Comparison of ENCODE assay signal across 21 mouse cellular contexts in genomic region chr13:45319646-45320045, GRCm38 (mm10).
"Had no signal": no experiment of that assay in that cellular context is flagged by ENCODE, and none has a peak within 500 bp of the region (broad histone marks: within the 10 kb centered on the region; RNA-seq: fewer than 3 reads in every experiment).

No protein-coding gene starts in this region.

- H3K9me3 ChIP-seq: heart, embryonic 13.5 days; heart, embryonic 15.5 days; hindbrain, embryonic 13.5 days; hindbrain, embryonic 15.5 days; kidney, embryonic 15.5 days; limb, embryonic 10.5 days; limb, embryonic 12.5 days; liver, embryonic 13.5 days; liver, embryonic 15.5 days had no signal

- DNase-seq: gastrocnemius, adult 2 months; gastrocnemius, postnatal 10 days; gastrocnemius, postnatal 25 days; heart, adult 2 months; kidney, adult 11 months; kidney, adult 9 months; kidney, postnatal 14 days; layer of hippocampus, adult 9-11 months; layer of hippocampus, postnatal 36 days; liver; liver, embryonic 13.5 days had no signal

- H3K27ac ChIP-seq: gastrocnemius, adult 2 months; heart, adult 2 months; heart, embryonic 13.5 days; heart, embryonic 15.5 days; hindbrain, embryonic 13.5 days; hindbrain, embryonic 15.5 days; hindbrain, postnatal 0 days; kidney, embryonic 15.5 days; kidney, postnatal 0 days; limb, embryonic 10.5 days; limb, embryonic 12.5 days; liver, embryonic 13.5 days; liver, embryonic 15.5 days had no signal

- H3K9ac ChIP-seq: heart, embryonic 13.5 days; heart, embryonic 15.5 days; hindbrain, embryonic 13.5 days; hindbrain, embryonic 15.5 days; kidney, embryonic 15.5 days; limb, embryonic 12.5 days; liver, embryonic 13.5 days; liver, embryonic 15.5 days had no signal

- H3K4me3 ChIP-seq: gastrocnemius, adult 2 months; heart, adult 2 months; heart, embryonic 13.5 days; heart, embryonic 15.5 days; hindbrain, embryonic 13.5 days; hindbrain, embryonic 15.5 days; kidney, embryonic 15.5 days; limb, embryonic 10.5 days; limb, embryonic 12.5 days; liver, embryonic 13.5 days; liver, embryonic 15.5 days had no signal

- H3K27me3 ChIP-seq: heart, embryonic 13.5 days; heart, embryonic 15.5 days; hindbrain, embryonic 13.5 days; hindbrain, embryonic 15.5 days; kidney, embryonic 15.5 days; limb, embryonic 12.5 days had no signal

- H3K4me1 ChIP-seq: heart, embryonic 13.5 days; heart, embryonic 15.5 days; hindbrain, embryonic 13.5 days; hindbrain, embryonic 15.5 days; kidney, embryonic 15.5 days; liver, embryonic 13.5 days; liver, embryonic 15.5 days had no signal

- H3K36me3 ChIP-seq: heart, embryonic 13.5 days; heart, embryonic 15.5 days; hindbrain, embryonic 13.5 days; hindbrain, embryonic 15.5 days; kidney, embryonic 15.5 days; limb, embryonic 10.5 days; limb, embryonic 12.5 days; liver, embryonic 13.5 days; liver, embryonic 15.5 days had no signal
